Mouse (Mus musculus) neural tube, embryonic 11.5 days (tissue): ENCODE measurements around the gene Cflar. TPM values are rescaled to one million over a fixed set of nuclear protein-coding genes. Genes with fewer than 3 reads are reported as not detected.

Experiments used
- ATAC-seq: fragments of 200-750 bp; cut with Nextera tagmentation; 2 replicates; pipeline ENCODE4 v1.8.0; 2017; ENCODE audit warnings: moderate number of reproducible peaks, mild to moderate bottlenecking, moderate TSS enrichment, moderate library complexity; ENCODE audit not compliant: insufficient read depth, low FRiP score, low TSS enrichment
- DNase-seq: peaks from one replicate; pipeline ENCODE4 v3.0.0-alpha.2; 2015; ENCODE audit warnings: low spot score
- H3K27ac ChIP-seq: fragments of 300-500 bp; sonication (generic); 2 replicates; pipeline ENCODE4 v1.5.1; 2014; ENCODE audit warnings: low read depth, mild to moderate bottlenecking, low read length
- H3K27me3 ChIP-seq: fragments of 300-500 bp; sonication (generic); 2 replicates; pipeline ENCODE4 v1.6.1; 2014; ENCODE audit warnings: mild to moderate bottlenecking, low read length, mixed read lengths; ENCODE audit not compliant: control insufficient read depth, insufficient read depth
- H3K36me3 ChIP-seq: fragments of 300-500 bp; sonication (generic); 2 replicates; pipeline ENCODE4 v1.6.1; 2014; ENCODE audit warnings: mild to moderate bottlenecking, low read length, moderate library complexity, mixed read lengths; ENCODE audit not compliant: control insufficient read depth, insufficient read depth
- H3K4me1 ChIP-seq: fragments of 300-500 bp; sonication (generic); 2 replicates; pipeline ENCODE4 v1.6.1; 2014; ENCODE audit warnings: low read length, mixed read lengths; ENCODE audit not compliant: control insufficient read depth, insufficient read depth
- H3K4me2 ChIP-seq: fragments of 300-500 bp; sonication (generic); 2 replicates; pipeline ENCODE4 v1.6.1; 2014; ENCODE audit warnings: low read depth, mild to moderate bottlenecking, moderate library complexity
- H3K4me3 ChIP-seq: fragments of 300-500 bp; sonication (generic); 2 replicates; pipeline ENCODE4 v1.5.1; 2014; ENCODE audit warnings: low read depth, low read length
- H3K9ac ChIP-seq: fragments of 300-500 bp; sonication (generic); 2 replicates; pipeline ENCODE4 v1.6.1; 2014; ENCODE audit warnings: mild to moderate bottlenecking, low read length
- H3K9me3 ChIP-seq: fragments of 300-500 bp; sonication (generic); 2 replicates; pipeline ENCODE4 v1.6.1; 2016; ENCODE audit warnings: low read length; ENCODE audit not compliant: control insufficient read depth
- WGBS: fragments of 180-500 bp; shearing (Covaris S2); extraction: QIAGEN DNeasy Blood & Tissue Kit; methylation state at CpG from one replicate; pipeline ENCODE4 v1.1.7; 2014; 5-methylcytosine and 5-hydroxymethylcytosine counted together
- polyA plus RNA-seq: library from polyadenylated mRNA; unstranded; fragments of >200 nt; fragmentation: Nextera tagmentation; extraction: Ambion mirVana; gene quantifications from 2 replicates; pipeline ENCODE4 v1.2.1, GENCODE M21; 2014

Gene Cflar
- polyA plus RNA-seq, 1 experiment from 2014 or later = 18.0 TPM

DNA sequence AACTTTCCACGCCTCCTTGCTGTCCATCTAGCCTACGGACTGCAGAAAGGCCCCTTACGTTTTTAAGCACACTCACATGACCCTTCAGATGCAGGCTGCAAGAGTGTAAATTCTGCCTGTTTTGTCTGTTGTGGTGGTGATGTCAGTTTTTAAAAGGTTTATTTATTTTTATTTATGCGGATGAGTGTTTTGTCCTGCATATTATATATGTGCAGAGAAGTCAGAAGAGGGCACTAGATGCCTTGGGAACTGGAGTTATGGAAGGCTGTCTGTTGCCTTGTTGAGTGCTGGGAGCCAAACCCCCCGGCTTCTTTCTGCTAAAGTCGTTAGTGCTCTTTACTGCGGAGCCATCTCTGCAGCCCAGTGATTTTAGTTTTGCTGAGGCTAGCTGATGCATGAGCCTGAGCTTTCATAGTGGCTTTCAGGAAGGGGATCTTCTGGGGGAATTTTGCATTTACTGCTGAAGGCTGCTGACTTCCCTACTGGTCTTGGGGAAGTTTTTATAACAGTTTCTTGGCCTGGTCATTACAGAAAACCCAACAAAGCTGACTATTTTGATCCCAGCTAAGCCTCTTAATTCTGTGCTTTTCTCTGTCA lies 12.6 kb downstream of the Cflar start:
- no peak overlapping the region for H3K27ac ChIP-seq
- H3K9me3 ChIP-seq = no peaks in the 10 kb centered on the region
- H3K36me3 ChIP-seq = peaks cover 7% of the 10 kb centered on the region; the same call in 1 of the 2 replicates
- no peaks in the 10 kb centered on the region for H3K4me1 ChIP-seq
- DNase-seq (no peak), ATAC-seq (no peak)
- H3K4me3 ChIP-seq = no peak overlapping the region
- H3K9ac ChIP-seq = no peak overlapping the region
- WGBS = 55% methylated on average over 7 of the region's 7 CpGs
- H3K27me3 ChIP-seq = no peaks in the 10 kb centered on the region
- no peak overlapping the region for H3K4me2 ChIP-seq

DNA sequence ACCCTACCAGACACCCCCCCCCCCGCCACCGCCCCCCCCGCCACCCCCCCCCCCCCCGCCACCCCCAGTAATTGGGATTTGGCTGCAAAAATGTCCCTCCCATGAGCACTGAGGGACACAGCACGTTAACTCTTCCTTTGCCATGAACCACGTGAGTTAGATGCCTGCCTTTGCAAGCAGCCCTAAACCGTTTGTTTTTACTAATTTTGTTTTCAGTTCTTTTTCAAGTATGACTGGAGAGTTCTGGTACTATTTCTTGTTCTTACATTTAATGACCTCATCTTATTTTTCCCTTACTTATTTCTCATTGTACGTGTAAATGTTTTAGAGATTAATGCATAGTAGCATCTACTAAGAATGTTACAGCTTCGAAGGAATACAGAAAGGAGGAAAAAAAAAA lies 13.2 kb downstream of the Cflar start:
- Histone ChIP-seq H3K4me2 (no peak overlapping the region), H3K9me3 (no peaks in the 10 kb centered on the region), H3K27me3 (no peaks in the 10 kb centered on the region), H3K9ac (no peak overlapping the region), H3K27ac (no peak overlapping the region), H3K36me3 (peaks cover 7% of the 10 kb centered on the region; the same call in 1 of the 2 replicates), H3K4me1 (no peaks in the 10 kb centered on the region), H3K4me3 (no peak overlapping the region)
- DNase-seq (no peak), ATAC-seq (no peak)
- WGBS = 47% methylated on average over 8 of the region's 9 CpGs

DNA sequence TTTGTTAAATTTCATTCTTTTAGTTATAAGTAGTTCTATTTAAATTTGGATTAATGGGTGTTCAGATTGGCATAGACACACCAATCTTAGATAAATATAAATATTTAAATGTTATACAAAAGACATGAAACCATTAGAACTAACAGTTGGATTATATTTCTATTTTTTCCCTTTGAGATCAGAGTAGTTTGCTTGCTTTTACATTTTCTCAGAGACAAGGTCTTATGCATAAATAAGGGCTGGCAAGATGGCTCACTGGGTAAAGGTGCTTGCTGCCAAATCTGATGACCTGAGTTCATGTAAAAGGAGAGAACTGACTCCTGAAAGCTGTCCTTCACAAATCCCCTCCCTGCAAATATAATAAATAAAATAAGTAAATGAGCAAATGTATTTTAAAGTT lies 13.8 kb downstream of the Cflar start:
- no peaks in the 10 kb centered on the region for H3K4me1 ChIP-seq
- no peak for ATAC-seq

DNA sequence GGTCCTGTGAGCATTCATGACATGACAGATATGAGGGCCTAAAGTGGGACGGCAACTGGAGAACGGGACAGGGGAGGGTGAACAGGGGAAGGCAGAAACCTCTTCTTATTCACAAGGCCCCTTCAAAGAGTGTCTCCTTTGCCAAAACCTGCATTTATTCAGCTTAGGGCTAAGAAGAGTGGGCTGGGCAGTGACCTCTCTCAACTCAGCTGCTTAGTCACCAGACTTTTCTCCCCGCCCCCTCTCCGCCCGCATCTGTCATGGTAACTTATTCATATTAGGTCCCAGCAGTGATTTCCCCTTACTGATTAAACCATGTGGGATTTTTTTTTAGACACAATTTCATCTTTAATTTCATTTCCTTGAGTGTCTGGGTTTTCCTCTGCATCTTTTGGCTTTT lies 14.5 kb downstream of the Cflar start:
- no peaks in the 10 kb centered on the region for H3K4me1 ChIP-seq
- H3K4me3 ChIP-seq = no peak overlapping the region
- WGBS = 87% methylated on average over 5 of the region's 5 CpGs
- no peaks in the 10 kb centered on the region for H3K27me3 ChIP-seq
- peaks cover 7% of the 10 kb centered on the region; the same call in 1 of the 2 replicates for H3K36me3 ChIP-seq
- DNase-seq = no peak
- no peak overlapping the region for H3K9ac ChIP-seq
- H3K27ac ChIP-seq = no peak overlapping the region
- no peak overlapping the region for H3K4me2 ChIP-seq
- ATAC-seq = no peak
- no peaks in the 10 kb centered on the region for H3K9me3 ChIP-seq

More for the DNA sequence above, 13.8 kb downstream of the Cflar start:
- Histone ChIP-seq H3K27me3 (no peaks in the 10 kb centered on the region), H3K9me3 (no peaks in the 10 kb centered on the region), H3K4me2 (no peak overlapping the region), H3K36me3 (peaks cover 7% of the 10 kb centered on the region; the same call in 1 of the 2 replicates), H3K4me3 (no peak overlapping the region), H3K27ac (no peak overlapping the region), H3K9ac (no peak overlapping the region)
- DNase-seq = no peak

DNA sequence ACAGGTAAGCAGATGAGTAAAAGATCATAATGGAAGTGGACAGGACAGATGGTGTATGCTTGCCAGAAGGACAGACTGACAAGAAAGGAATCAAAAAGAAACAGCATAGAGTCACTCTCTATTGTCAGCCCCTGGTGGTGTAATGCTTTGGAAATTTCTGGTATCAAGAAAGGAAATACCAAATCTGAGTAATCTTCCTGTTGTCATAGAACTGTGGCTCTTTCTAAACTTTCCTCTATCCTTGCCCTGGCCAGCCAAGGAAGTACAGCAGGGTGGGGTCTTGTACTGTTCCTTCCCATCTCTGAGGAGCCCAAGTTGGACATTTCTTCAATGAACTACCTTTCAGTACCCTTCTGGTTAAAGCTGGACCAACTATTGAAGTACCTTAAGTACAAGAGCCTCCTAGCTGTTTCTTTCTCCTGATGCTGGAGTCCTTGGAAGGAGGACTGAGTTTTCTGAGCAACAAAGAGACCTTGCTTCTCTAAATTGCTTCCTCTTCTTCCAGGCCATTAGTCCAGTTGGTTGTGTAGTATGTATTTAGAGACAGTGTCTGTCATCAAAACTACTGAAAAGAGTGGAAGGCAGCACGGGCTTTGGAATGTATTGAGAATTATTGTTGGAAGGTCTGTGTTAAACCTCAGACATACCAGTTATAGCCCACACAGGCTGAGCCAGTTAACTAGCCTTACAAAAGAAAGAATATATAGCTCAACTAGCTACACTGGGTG lies 15.9 kb downstream of the Cflar start:
- peaks cover 7% of the 10 kb centered on the region; the same call in 1 of the 2 replicates for H3K36me3 ChIP-seq
- ATAC-seq = no peak
- H3K4me2 ChIP-seq = no peak overlapping the region
- no peak overlapping the region for H3K27ac ChIP-seq
- no peaks in the 10 kb centered on the region for H3K4me1 ChIP-seq
- H3K9me3 ChIP-seq = no peaks in the 10 kb centered on the region
- H3K9ac ChIP-seq = no peak overlapping the region
- DNase-seq = no peak
- WGBS = 92% methylated on average over 1 of the region's 1 CpGs
- H3K4me3 ChIP-seq = no peak overlapping the region
- no peaks in the 10 kb centered on the region for H3K27me3 ChIP-seq

DNA sequence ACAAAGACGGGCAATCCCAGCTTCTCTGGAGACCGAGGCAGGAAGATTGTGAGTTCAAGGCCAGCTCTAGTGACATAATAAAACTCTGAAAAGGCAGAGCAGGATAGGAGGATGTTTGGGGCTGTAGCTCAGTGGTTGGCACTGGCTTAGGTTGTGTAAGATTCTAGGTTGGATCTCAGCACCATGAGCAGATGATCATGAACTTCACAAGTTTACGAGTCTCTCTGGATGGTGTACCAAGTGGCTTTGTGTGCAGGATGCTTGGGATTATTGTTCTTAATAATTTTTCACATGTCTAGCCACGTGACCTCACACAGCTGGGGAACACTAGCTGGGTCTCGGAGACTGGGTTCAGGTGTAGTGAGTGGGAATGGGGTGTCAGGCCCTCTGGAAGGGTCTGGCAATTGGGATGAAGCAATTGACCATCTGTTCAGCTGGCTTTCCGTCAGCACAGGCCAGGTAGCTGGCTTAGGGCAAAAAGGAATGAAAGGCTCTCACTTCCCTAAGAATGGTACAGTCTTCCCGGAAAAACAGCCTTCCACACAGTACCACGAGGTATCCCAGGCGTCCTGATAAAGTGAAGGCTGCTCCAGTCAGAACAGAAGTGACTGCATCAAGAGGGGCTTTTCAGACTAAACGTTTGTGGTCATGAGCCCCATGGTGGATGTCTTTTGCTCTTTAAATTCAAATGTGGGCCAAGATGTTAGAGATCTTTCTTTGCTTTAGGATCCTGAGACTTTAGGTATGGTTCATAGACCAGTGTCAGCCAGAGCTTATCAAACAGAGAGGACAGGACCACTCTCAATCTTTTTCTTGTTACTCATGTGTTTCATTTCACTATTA lies 16.7 kb downstream of the Cflar start:
- 91% methylated on average over 10 of the region's 10 CpGs for WGBS
- ATAC-seq (no peak), DNase-seq (no peak)
- Histone ChIP-seq H3K27me3 (no peaks in the 10 kb centered on the region), H3K4me3 (no peak overlapping the region), H3K36me3 (peaks cover 7% of the 10 kb centered on the region; the same call in 1 of the 2 replicates), H3K9ac (no peak overlapping the region), H3K9me3 (no peaks in the 10 kb centered on the region), H3K4me1 (no peaks in the 10 kb centered on the region), H3K4me2 (no peak overlapping the region), H3K27ac (no peak overlapping the region)

DNA sequence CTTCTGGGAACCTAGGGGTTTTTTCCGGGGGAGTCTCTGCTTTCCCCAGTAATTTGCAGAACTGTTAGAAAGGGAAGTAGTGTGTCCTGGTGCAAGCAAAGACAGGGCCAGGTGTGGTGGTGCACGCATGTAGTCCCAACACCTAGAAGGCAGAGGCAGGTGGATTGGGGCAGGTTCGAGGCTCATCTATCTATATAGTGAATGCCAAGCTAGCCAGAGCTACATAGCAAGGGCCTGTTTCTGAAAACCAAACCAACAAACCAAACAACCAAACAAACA lies 17.2 kb downstream of the Cflar start:
- no peak for ATAC-seq
- Histone ChIP-seq H3K27ac (no peak overlapping the region), H3K4me1 (no peaks in the 10 kb centered on the region), H3K9ac (no peak overlapping the region), H3K27me3 (no peaks in the 10 kb centered on the region), H3K4me2 (no peak overlapping the region), H3K36me3 (peaks cover 7% of the 10 kb centered on the region; the same call in 1 of the 2 replicates), H3K4me3 (no peak overlapping the region), H3K9me3 (no peaks in the 10 kb centered on the region)
- 94% methylated on average over 3 of the region's 3 CpGs for WGBS
- DNase-seq = no peak

DNA sequence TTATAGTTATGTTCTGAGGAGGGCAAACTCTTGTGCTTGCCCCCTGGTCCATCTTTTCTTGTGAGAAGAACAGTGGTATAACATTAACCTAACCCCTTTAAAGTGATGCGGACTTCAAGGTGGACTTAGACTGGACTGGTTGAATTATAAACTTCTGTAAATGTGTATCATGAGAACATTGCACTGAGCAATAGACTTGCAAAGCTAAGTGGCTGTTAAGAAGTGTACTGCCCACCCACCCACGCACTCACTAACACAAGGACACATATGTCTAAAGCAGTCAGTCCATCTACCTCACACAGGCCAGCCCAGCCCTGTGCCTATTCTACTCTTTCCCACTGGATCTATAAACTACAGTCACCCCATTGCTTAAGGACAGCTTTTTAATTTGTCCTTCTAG lies 22.3 kb downstream of the Cflar start:
- Histone ChIP-seq H3K27me3 (no peaks in the 10 kb centered on the region), H3K9me3 (no peaks in the 10 kb centered on the region), H3K4me3 (no peak overlapping the region), H3K27ac (no peak overlapping the region), H3K4me1 (no peaks in the 10 kb centered on the region), H3K36me3 (peaks cover 2% of the 10 kb centered on the region; the same call in 1 of the 2 replicates), H3K4me2 (no peak overlapping the region), H3K9ac (no peak overlapping the region)
- ATAC-seq (no peak), DNase-seq (no peak)
- 83% methylated on average over 2 of the region's 2 CpGs for WGBS
